Mouse (Mus musculus): ENCODE results near the gene Ccdc9b. TPM values are rescaled to one million over a fixed set of nuclear protein-coding genes. Genes with fewer than 3 reads are reported as not detected.

Ccdc9b gene
- polyA plus RNA-seq, 1 experiment from 2014 or later = 0.52 TPM

DNA sequence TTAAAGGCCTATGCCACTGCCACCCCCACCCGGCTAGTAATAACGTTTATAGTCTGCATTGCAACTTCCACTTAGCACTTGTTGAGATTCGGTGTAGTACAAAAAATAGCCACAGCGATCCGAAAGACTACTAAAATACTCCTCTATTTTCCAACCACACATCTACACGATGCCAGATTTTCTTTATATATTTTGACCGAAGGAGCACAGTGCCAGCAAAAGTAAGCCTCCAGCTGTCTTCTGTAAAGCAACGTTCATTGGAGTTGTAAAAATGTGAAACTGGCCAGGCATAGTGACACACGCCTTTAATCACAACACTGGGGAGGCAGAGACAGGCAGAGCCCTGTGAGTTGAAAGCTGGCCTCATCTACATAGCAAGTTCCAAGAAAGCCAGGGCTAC is 21.3 kb downstream of the Ccdc9b start:
- peaks cover 4% of the 10 kb centered on the region for H3K4me1 ChIP-seq (ENCODE audit: control insufficient read depth, insufficient read depth, low read length)
- H3K9ac ChIP-seq (replicated peaks; ENCODE audit: low read length) = no peak overlapping the region
- H3K9me3 ChIP-seq (replicated peaks; ENCODE audit: control insufficient read depth, low read length) = no peaks in the 10 kb centered on the region
- no peak overlapping the region for H3K4me3 ChIP-seq (ENCODE audit: low read depth, low read length)
- 74% methylated on average over 9 of the region's 9 CpGs for WGBS
- DNase-seq (ENCODE audit: low spot score) (no peak), ATAC-seq (replicated peaks; ENCODE audit: insufficient number of reproducible peaks, low FRiP score, low TSS enrichment, low read depth) (no peak)
- no peak overlapping the region for H3K4me2 ChIP-seq (ENCODE audit: low read depth, low read length)
- H3K27ac ChIP-seq (replicated peaks; ENCODE audit: low read depth, low read length) = no peak overlapping the region
- H3K27me3 ChIP-seq (ENCODE audit: control insufficient read depth, insufficient read depth, low read length) = peaks cover 7% of the 10 kb centered on the region
- H3K36me3 ChIP-seq (replicated peaks; ENCODE audit: control insufficient read depth, insufficient read depth, low read depth, low read length) = no peaks in the 10 kb centered on the region

- no peak for ATAC-seq (replicated peaks; ENCODE audit: insufficient number of reproducible peaks, low FRiP score, low TSS enrichment, low read depth)
- H3K27ac ChIP-seq (replicated peaks; ENCODE audit: low read depth, low read length) = no peak overlapping the region
- H3K9me3 ChIP-seq (replicated peaks; ENCODE audit: control insufficient read depth, low read length) = no peaks in the 10 kb centered on the region
- 63% methylated on average over 3 of the region's 3 CpGs for WGBS
- DNase-seq (ENCODE audit: low spot score) = no peak
- no peak overlapping the region for H3K4me2 ChIP-seq (ENCODE audit: low read depth, low read length)
- peaks cover 4% of the 10 kb centered on the region for H3K4me1 ChIP-seq (ENCODE audit: control insufficient read depth, insufficient read depth, low read length)
- no peaks in the 10 kb centered on the region for H3K36me3 ChIP-seq (replicated peaks; ENCODE audit: control insufficient read depth, insufficient read depth, low read depth, low read length)
- no peak overlapping the region for H3K4me3 ChIP-seq (ENCODE audit: low read depth, low read length)
- peaks cover 7% of the 10 kb centered on the region for H3K27me3 ChIP-seq (ENCODE audit: control insufficient read depth, insufficient read depth, low read length)
- no peak overlapping the region for H3K9ac ChIP-seq (replicated peaks; ENCODE audit: low read length)
Measured at GRCm38 (mm10) chr2:118740341-118740740, 22.1 kb downstream of the Ccdc9b start.

DNA sequence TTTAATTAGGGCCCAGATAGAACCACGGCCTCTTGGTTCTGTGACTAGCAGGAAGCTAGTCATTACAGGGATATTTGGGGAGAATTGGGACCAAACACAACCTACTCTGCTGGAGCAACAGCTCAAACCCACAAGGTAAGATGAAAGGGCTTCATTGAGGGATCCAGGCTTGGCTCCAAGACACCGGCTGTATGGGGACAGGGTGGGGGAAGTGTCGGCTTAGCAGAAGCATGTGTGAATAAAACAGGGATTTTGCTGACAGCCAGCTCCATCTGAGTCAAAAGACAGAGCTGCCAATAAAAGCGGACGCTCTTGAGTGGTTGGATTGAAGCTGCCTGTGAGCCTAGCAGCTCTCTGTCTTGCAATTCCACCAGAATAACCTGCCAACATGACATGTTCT is 29.1 kb downstream of the Ccdc9b start:
- Histone ChIP-seq H3K36me3 (replicated peaks; ENCODE audit: control insufficient read depth, insufficient read depth, low read depth, low read length) (no peaks in the 10 kb centered on the region), H3K4me2 (ENCODE audit: low read depth, low read length) (no peak overlapping the region), H3K27me3 (ENCODE audit: control insufficient read depth, insufficient read depth, low read length) (no peaks in the 10 kb centered on the region), H3K9ac (replicated peaks; ENCODE audit: low read length) (no peak overlapping the region), H3K27ac (replicated peaks; ENCODE audit: low read depth, low read length) (no peak overlapping the region), H3K4me3 (ENCODE audit: low read depth, low read length) (no peak overlapping the region), H3K9me3 (replicated peaks; ENCODE audit: control insufficient read depth, low read length) (no peaks in the 10 kb centered on the region), H3K4me1 (ENCODE audit: control insufficient read depth, insufficient read depth, low read length) (0 out of 2 replicates have a peak, but pooled peaks cover 4% of the 10 kb centered on the region)
- ATAC-seq (replicated peaks; ENCODE audit: insufficient number of reproducible peaks, low FRiP score, low TSS enrichment, low read depth) (no peak), DNase-seq (ENCODE audit: low spot score) (no peak)
- WGBS = 72% methylated on average over 5 of the region's 5 CpGs

GRCm38 (mm10) chr2:118731981-118732380 is 30.5 kb downstream of the Ccdc9b start:
- no peak overlapping the region for H3K27ac ChIP-seq (replicated peaks; ENCODE audit: low read depth, low read length)

DNA sequence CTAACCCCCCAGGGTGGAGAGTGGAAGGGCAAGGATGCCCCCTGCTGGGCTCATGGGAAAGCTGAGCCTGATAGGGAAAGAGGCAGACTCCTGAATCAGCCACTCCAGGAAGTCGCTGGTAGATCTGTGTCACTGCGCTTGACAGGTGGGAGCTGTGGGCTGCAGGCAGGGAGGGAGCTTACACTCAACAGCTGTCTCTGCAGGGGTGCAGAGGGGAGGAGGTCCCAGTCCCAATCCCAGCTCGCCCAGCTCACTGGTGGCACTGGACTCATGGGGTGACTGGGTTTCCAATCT is 31.9 kb downstream of the Ccdc9b start:
- DNase-seq (ENCODE audit: low spot score) (peak; percentile 53), ATAC-seq (replicated peaks; ENCODE audit: insufficient number of reproducible peaks, low FRiP score, low TSS enrichment, low read depth) (no peak)
- no peak overlapping the region for H3K27ac ChIP-seq (replicated peaks; ENCODE audit: low read depth, low read length)
- H3K36me3 ChIP-seq (replicated peaks; ENCODE audit: control insufficient read depth, insufficient read depth, low read depth, low read length) = no peaks in the 10 kb centered on the region
- WGBS = 8% methylated on average over 3 of the region's 3 CpGs
- no peaks in the 10 kb centered on the region for H3K27me3 ChIP-seq (ENCODE audit: control insufficient read depth, insufficient read depth, low read length)
- 0 out of 2 replicates have a peak, but pooled peaks cover 4% of the 10 kb centered on the region for H3K4me1 ChIP-seq (ENCODE audit: control insufficient read depth, insufficient read depth, low read length)
- no peak overlapping the region for H3K4me2 ChIP-seq (ENCODE audit: low read depth, low read length)
- no peaks in the 10 kb centered on the region for H3K9me3 ChIP-seq (replicated peaks; ENCODE audit: control insufficient read depth, low read length)
- no peak overlapping the region for H3K4me3 ChIP-seq (ENCODE audit: low read depth, low read length)
- H3K9ac ChIP-seq (replicated peaks; ENCODE audit: low read length) = no peak overlapping the region

More at GRCm38 (mm10) chr2:118731981-118732380, 30.5 kb downstream of the Ccdc9b start:
- Histone ChIP-seq H3K4me3 (ENCODE audit: low read depth, low read length) (no peak overlapping the region), H3K9ac (replicated peaks; ENCODE audit: low read length) (no peak overlapping the region), H3K27me3 (ENCODE audit: control insufficient read depth, insufficient read depth, low read length) (no peaks in the 10 kb centered on the region), H3K4me2 (ENCODE audit: low read depth, low read length) (no peak overlapping the region), H3K4me1 (ENCODE audit: control insufficient read depth, insufficient read depth, low read length) (0 out of 2 replicates have a peak, but pooled peaks cover 4% of the 10 kb centered on the region), H3K36me3 (replicated peaks; ENCODE audit: control insufficient read depth, insufficient read depth, low read depth, low read length) (no peaks in the 10 kb centered on the region), H3K9me3 (replicated peaks; ENCODE audit: control insufficient read depth, low read length) (no peaks in the 10 kb centered on the region)
- ATAC-seq (replicated peaks; ENCODE audit: insufficient number of reproducible peaks, low FRiP score, low TSS enrichment, low read depth) (no peak), DNase-seq (ENCODE audit: low spot score) (no peak)
- 84% methylated on average over 5 of the region's 5 CpGs for WGBS

DNA sequence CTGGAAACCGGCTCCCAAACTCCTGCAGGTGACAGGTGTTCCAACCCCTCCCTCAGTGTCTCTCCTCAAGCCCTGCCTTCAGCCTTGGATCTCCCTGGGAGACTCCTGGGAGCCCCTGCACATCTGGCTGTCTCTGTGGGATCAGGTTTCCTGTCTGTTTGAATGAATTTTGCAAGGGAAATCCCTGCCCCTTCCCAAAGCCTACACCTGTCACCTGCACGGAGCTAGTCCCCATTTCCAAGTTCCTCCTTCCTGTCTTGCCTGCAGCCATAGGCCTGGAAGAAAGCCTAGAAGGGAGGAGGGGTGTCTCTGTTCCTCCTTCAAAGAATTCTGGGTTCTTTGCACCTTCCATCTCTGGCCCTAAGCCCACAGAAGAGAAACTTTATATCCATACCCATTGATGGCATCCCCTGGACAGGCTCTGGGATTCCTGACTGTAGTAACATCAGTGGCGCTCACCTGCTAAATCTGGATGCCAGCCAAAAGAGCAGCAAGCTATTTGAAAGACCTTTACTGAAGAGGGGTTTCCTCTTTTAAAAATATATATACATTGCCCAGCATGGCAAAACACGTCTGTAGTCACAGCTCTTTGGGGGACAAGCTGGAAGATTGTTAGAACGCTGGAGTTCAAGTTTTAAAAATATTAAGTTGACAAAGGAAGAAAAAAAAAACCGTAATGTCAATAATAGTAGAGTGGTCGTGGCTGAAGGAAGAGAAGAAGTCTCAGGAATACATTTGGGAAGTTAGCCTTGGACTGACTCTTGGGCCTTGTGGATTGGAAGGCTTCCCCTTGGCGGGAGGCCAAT is 32.4 kb downstream of the Ccdc9b start:
- no peak overlapping the region for H3K27ac ChIP-seq (replicated peaks; ENCODE audit: low read depth, low read length)
- WGBS = 27% methylated on average over 8 of the region's 8 CpGs
- H3K4me1 ChIP-seq (ENCODE audit: control insufficient read depth, insufficient read depth, low read length) = 0 out of 2 replicates have a peak, but pooled peaks cover 4% of the 10 kb centered on the region
- no peak overlapping the region for H3K9ac ChIP-seq (replicated peaks; ENCODE audit: low read length)
- no peak for ATAC-seq (replicated peaks; ENCODE audit: insufficient number of reproducible peaks, low FRiP score, low TSS enrichment, low read depth)
- H3K9me3 ChIP-seq (replicated peaks; ENCODE audit: control insufficient read depth, low read length) = no peaks in the 10 kb centered on the region
- H3K4me3 ChIP-seq (ENCODE audit: low read depth, low read length) = no peak overlapping the region
- H3K4me2 ChIP-seq (ENCODE audit: low read depth, low read length) = no peak overlapping the region
- no peaks in the 10 kb centered on the region for H3K36me3 ChIP-seq (replicated peaks; ENCODE audit: control insufficient read depth, insufficient read depth, low read depth, low read length)
- DNase-seq (ENCODE audit: low spot score) = no peak
- H3K27me3 ChIP-seq (ENCODE audit: control insufficient read depth, insufficient read depth, low read length) = no peaks in the 10 kb centered on the region

GRCm38 (mm10) chr2:118729194-118729593 is 33.3 kb downstream of the Ccdc9b start:
- Histone ChIP-seq H3K27ac (replicated peaks; ENCODE audit: low read depth, low read length) (no peak overlapping the region), H3K4me2 (ENCODE audit: low read depth, low read length) (no peak overlapping the region), H3K9me3 (replicated peaks; ENCODE audit: control insufficient read depth, low read length) (no peaks in the 10 kb centered on the region), H3K4me3 (ENCODE audit: low read depth, low read length) (no peak overlapping the region), H3K9ac (replicated peaks; ENCODE audit: low read length) (no peak overlapping the region), H3K4me1 (ENCODE audit: control insufficient read depth, insufficient read depth, low read length) (0 out of 2 replicates have a peak, but pooled peaks cover 4% of the 10 kb centered on the region), H3K36me3 (replicated peaks; ENCODE audit: control insufficient read depth, insufficient read depth, low read depth, low read length) (no peaks in the 10 kb centered on the region), H3K27me3 (ENCODE audit: control insufficient read depth, insufficient read depth, low read length) (no peaks in the 10 kb centered on the region)
- DNase-seq (ENCODE audit: low spot score) (no peak), ATAC-seq (replicated peaks; ENCODE audit: insufficient number of reproducible peaks, low FRiP score, low TSS enrichment, low read depth) (no peak)
- WGBS = 38% methylated on average over 4 of the region's 4 CpGs

- ATAC-seq (replicated peaks; ENCODE audit: insufficient number of reproducible peaks, low FRiP score, low TSS enrichment, low read depth) (no peak; the same call in 1 of the 2 replicates), DNase-seq (ENCODE audit: low spot score) (no peak)
- Histone ChIP-seq H3K9ac (replicated peaks; ENCODE audit: low read length) (no peak within 1 kb of the TSS), H3K9me3 (replicated peaks; ENCODE audit: control insufficient read depth, low read length) (no peaks in the 10 kb centered on the region), H3K27me3 (ENCODE audit: control insufficient read depth, insufficient read depth, low read length) (no peaks in the 10 kb centered on the region), H3K4me3 (ENCODE audit: low read depth, low read length) (no peak within 1 kb of the TSS), H3K27ac (replicated peaks; ENCODE audit: low read depth, low read length) (no peak within 1 kb of the TSS), H3K4me2 (ENCODE audit: low read depth, low read length) (no peak within 1 kb of the TSS), H3K4me1 (ENCODE audit: control insufficient read depth, insufficient read depth, low read length) (0 out of 2 replicates have a peak, but pooled peaks cover 4% of the 10 kb centered on the region), H3K36me3 (replicated peaks; ENCODE audit: control insufficient read depth, insufficient read depth, low read depth, low read length) (no peaks in the 10 kb centered on the region)
- WGBS = 15% methylated on average over 7 of the region's 7 CpGs
Measured at GRCm38 (mm10) chr2:118728337-118728736, 34.1 kb downstream of the Ccdc9b start, which contains the start of gene Plcb2. Gene Plcb2 (minus strand): TSS chr2:118728438.
